Mouse (Mus musculus) testis, adult 2 months (tissue): ENCODE data around the gene Slc35f5.

ENCODE experiments used
- CTCF ChIP-seq: fragments of 200-500 bp; IDR thresholded peaks from 2 replicates; pipeline ENCODE4 v1.5.1; 2012; ENCODE audit warnings: low read depth, mild to moderate bottlenecking, inconsistent platforms, low read length, moderate library complexity; ENCODE audit not compliant: control insufficient read depth, insufficient read depth, insufficient replicate concordance
- POLR2A ChIP-seq: fragments of 200-500 bp; IDR thresholded peaks from 2 replicates; pipeline ENCODE4 v1.6.1; 2012; ENCODE audit warnings: low read depth, mild to moderate bottlenecking, inconsistent platforms, low read length, moderate library complexity; ENCODE audit not compliant: control insufficient read depth

- TF ChIP-seq CTCF (no peak), POLR2A (no peak)
Measured at GRCm38 (mm10) chr1:125639501-125640253, 79.3 kb downstream of the Slc35f5 start.
